Mouse (Mus musculus): ENCODE data around the gene Rspo1. TPM values are rescaled to one million over a fixed set of nuclear protein-coding genes. Genes with fewer than 3 reads are reported as not detected.

Rspo1 gene
- total and polyA plus RNA-seq, 3 experiments = 0.25 to 0.50 (median 0.31) TPM

- no peak overlapping the region for H3K4me3 ChIP-seq (replicated peaks in 1 of 3; ENCODE audit: low read depth in 2 of 3, low read length in 2 of 3, poor library complexity in 1 of 3)
- no peaks in the 10 kb centered on the region for H3K9me3 ChIP-seq (replicated peaks; ENCODE audit: low read length)
- H3K9ac ChIP-seq (ENCODE audit: insufficient read depth, low read depth) = no peak overlapping the region
- H3K4me2 ChIP-seq (ENCODE audit: insufficient read depth, low read depth, poor library complexity, severe bottlenecking) = no peak overlapping the region
- H3K79me2 ChIP-seq (replicated peaks; ENCODE audit: control insufficient read depth, extremely low read depth, insufficient read depth, poor library complexity, severe bottlenecking) = no peaks in the 10 kb centered on the region
- no peak for DNase-seq (ENCODE audit: extremely low read depth)
- in situ Hi-C loops (cut with MboI; ENCODE audit: low pct_ligation_motif_present, low pct_unique_long_range_greater_than_20kb, low sequenced_read_pairs) = no loop called here
- TF ChIP-seq SMC3 (IDR thresholded peaks at IDR 0.05; ENCODE audit: low read depth, low read length) (no peak), TCF12 (IDR thresholded peaks at IDR 0.05; ENCODE audit: low read depth, low read length) (no peak)
- H3K36me3 ChIP-seq (replicated peaks in 1 of 2; ENCODE audit: control insufficient read depth in 1 of 2, insufficient read depth in 1 of 2, low read length in 1 of 2) = peaks cover 0 to under 1% of the 10 kb centered on the region in 2 experiments
- H3K27ac ChIP-seq (ENCODE audit: insufficient read depth, low read depth) = no peak overlapping the region
- dilution Hi-C loops (cut with MboI; ENCODE audit: extremely low pct_ligation_motif_present, extremely low pct_unique_long_range_greater_than_20kb, low sequenced_read_pairs) = loop anchor here (25.0 kb wide), 1 partner anchor 109 kb away; the partner anchor contains the start of genes Dnali1 and Snip1
- no peaks in the 10 kb centered on the region for H3K4me1 ChIP-seq (ENCODE audit: control insufficient read depth in 1 of 2, insufficient read depth in 2 of 2)
- peaks cover 11% of the 10 kb centered on the region for H3K27me3 ChIP-seq (replicated peaks)
Measured at GRCm38 (mm10) chr4:124953546-124953945, 32.7 kb upstream of the Rspo1 start.

GRCm38 (mm10) chr4:124957284-124957683 lies 28.9 kb upstream of the Rspo1 start:
- Histone ChIP-seq H3K4me3 (replicated peaks in 1 of 3; ENCODE audit: low read depth in 2 of 3, low read length in 2 of 3, poor library complexity in 1 of 3) (no peak overlapping the region), H3K27ac (ENCODE audit: insufficient read depth, low read depth) (no peak overlapping the region), H3K9me3 (replicated peaks; ENCODE audit: low read length) (no peaks in the 10 kb centered on the region), H3K36me3 (replicated peaks in 1 of 2; ENCODE audit: control insufficient read depth in 1 of 2, insufficient read depth in 1 of 2, low read length in 1 of 2) (no peaks in the 10 kb centered on the region), H3K4me1 (ENCODE audit: control insufficient read depth in 1 of 2, insufficient read depth in 2 of 2) (no peaks in the 10 kb centered on the region), H3K9ac (ENCODE audit: insufficient read depth, low read depth) (no peak overlapping the region), H3K27me3 (replicated peaks) (peaks cover 13% of the 10 kb centered on the region), H3K79me2 (replicated peaks; ENCODE audit: control insufficient read depth, extremely low read depth, insufficient read depth, poor library complexity, severe bottlenecking) (no peaks in the 10 kb centered on the region), H3K4me2 (ENCODE audit: insufficient read depth, low read depth, poor library complexity, severe bottlenecking) (no peak overlapping the region)
- DNase-seq (ENCODE audit: extremely low read depth) = no peak
- in situ Hi-C loops (cut with MboI; ENCODE audit: low pct_ligation_motif_present, low pct_unique_long_range_greater_than_20kb, low sequenced_read_pairs) (no loop called here), dilution Hi-C loops (cut with MboI; ENCODE audit: extremely low pct_ligation_motif_present, extremely low pct_unique_long_range_greater_than_20kb, low sequenced_read_pairs) (loop anchor here (25.0 kb wide), 1 partner anchor 105 kb away; the partner anchor contains the start of genes Dnali1 and Snip1)
- TF ChIP-seq RAD21 (IDR thresholded peaks at IDR 0.05; ENCODE audit: low read depth, low read length) (no peak), GABPA (IDR thresholded peaks at IDR 0.05; ENCODE audit: insufficient replicate concordance, low read depth, low read length) (no peak), ETS1 (conservative IDR thresholded peaks at IDR 0.05; ENCODE audit: low read depth, low read length) (no peak), MAX (IDR thresholded peaks at IDR 0.05; ENCODE audit: low read length) (no peak)

- Histone ChIP-seq H3K27me3 (replicated peaks) (peaks cover 13% of the 10 kb centered on the region), H3K36me3 (replicated peaks in 1 of 2; ENCODE audit: control insufficient read depth in 1 of 2, insufficient read depth in 1 of 2, low read length in 1 of 2) (no peaks in the 10 kb centered on the region), H3K4me2 (ENCODE audit: insufficient read depth, low read depth, poor library complexity, severe bottlenecking) (no peak overlapping the region), H3K4me3 (replicated peaks in 1 of 3; ENCODE audit: low read depth in 2 of 3, low read length in 2 of 3, poor library complexity in 1 of 3) (no peak overlapping the region), H3K79me2 (replicated peaks; ENCODE audit: control insufficient read depth, extremely low read depth, insufficient read depth, poor library complexity, severe bottlenecking) (no peaks in the 10 kb centered on the region), H3K27ac (ENCODE audit: insufficient read depth, low read depth) (no peak overlapping the region), H3K4me1 (ENCODE audit: control insufficient read depth in 1 of 2, insufficient read depth in 2 of 2) (no peaks in the 10 kb centered on the region), H3K9me3 (replicated peaks; ENCODE audit: low read length) (peaks cover 2% of the 10 kb centered on the region), H3K9ac (ENCODE audit: insufficient read depth, low read depth) (no peak overlapping the region)
- in situ Hi-C loops (cut with MboI; ENCODE audit: low pct_ligation_motif_present, low pct_unique_long_range_greater_than_20kb, low sequenced_read_pairs) = no loop called here
- dilution Hi-C loops (cut with MboI; ENCODE audit: extremely low pct_ligation_motif_present, extremely low pct_unique_long_range_greater_than_20kb, low sequenced_read_pairs) = loop anchor here (25.0 kb wide), 1 partner anchor 103 kb away; the partner anchor contains the start of genes Dnali1 and Snip1
- TF ChIP-seq KAT2A (IDR thresholded peaks at IDR 0.05; ENCODE audit: insufficient replicate concordance, low read length) (no peak), CHD2 (IDR thresholded peaks at IDR 0.05; ENCODE audit: low read length) (no peak), BHLHE40 (IDR thresholded peaks at IDR 0.05; ENCODE audit: low read depth, low read length) (no peak), E2F4 (IDR thresholded peaks at IDR 0.05; ENCODE audit: insufficient replicate concordance, low read depth, low read length) (no peak), NRF1 (IDR thresholded peaks at IDR 0.05; ENCODE audit: low read depth, low read length) (no peak), PAX5 (IDR thresholded peaks at IDR 0.05; ENCODE audit: low read length) (no peak), MYC (IDR thresholded peaks at IDR 0.05; ENCODE audit: low read depth, low read length) (no peak), GABPA (IDR thresholded peaks at IDR 0.05; ENCODE audit: insufficient replicate concordance, low read depth, low read length) (no peak), USF1 (IDR thresholded peaks at IDR 0.05; ENCODE audit: low read depth, low read length) (no peak), SIN3A (IDR thresholded peaks at IDR 0.05; ENCODE audit: low read length) (no peak), POLR2A (IDR thresholded peaks at IDR 0.05; ENCODE audit: low read depth, low read length) (no peak), TBP (conservative IDR thresholded peaks at IDR 0.05; ENCODE audit: low read depth, low read length) (no peak), CHD1 (IDR thresholded peaks at IDR 0.05; ENCODE audit: low read depth, low read length) (no peak)
- DNase-seq (ENCODE audit: extremely low read depth) = no peak
Measured at GRCm38 (mm10) chr4:124959062-124959461, 27.2 kb upstream of the Rspo1 start.

Measured in CH12.LX (cell line).